Mouse (Mus musculus) gastrocnemius, postnatal 36 days (tissue): ENCODE measurements at regions not wholly inside any gene's neighbourhood (a gene's known extent, or its start where the extent isn't known, plus 50 kb on each side); places are given as distances from the start of the nearest gene placed in this dataset.
"Not testable (repeated sequence)": the region's sequence is repeated elsewhere in the genome, so short reads cannot be mapped to it uniquely, and the experiment has no call there.

Experiments
- DNase-seq, 2 experiments: peaks; one replicate each; pipeline ENCODE4 v3.0.0; 2022
- intact Hi-C: fragments of 180-260 bp; cut with DNase I; formaldehyde crosslinking; loops from one replicate; pipeline ENCODE4 v1.15.1; 2025

- DNase-seq, intact Hi-C loops: not testable (repeated sequence)
These were observed 157.0 kb upstream of the Vmn1r3 start for GRCm38 (mm10) chr4:3342165-3342564.
